Mouse (Mus musculus): ENCODE data around the gene Usp5.
"Not testable (repeated sequence)": the region's sequence is repeated elsewhere in the genome, so short reads cannot be mapped to it uniquely, and the experiment has no call there.

- not testable (repeated sequence) for TF ChIP-seq POLR2A (IDR thresholded peaks at IDR 0.05; ENCODE audit: low read depth, low read length); CTCF (IDR thresholded peaks at IDR 0.05; ENCODE audit: extremely low read depth, insufficient read length, insufficient replicate concordance, low read depth, low read length)
Measured at GRCm38 (mm10) chr6:124802400-124802799, 26.9 kb downstream of the Usp5 start.
